Mouse (Mus musculus): Measurements from ENCODE around the gene Slc39a13.

- TF ChIP-seq POLR2A (IDR thresholded peaks at IDR 0.05; ENCODE audit: borderline replicate concordance, extremely low read depth, low read depth, low read length): no peak
- TF ChIP-seq CTCF (IDR thresholded peaks at IDR 0.05; ENCODE audit: insufficient read depth, low read length): no peak
These were observed 20.0 kb upstream of the Slc39a13 start for GRCm38 (mm10) chr2:91090208-91090607.

All from lung, adult 2 months (tissue).